Mouse (Mus musculus): Measurements from ENCODE around the gene Olfr1437.
"Not testable (repeated sequence)": the region's sequence is repeated elsewhere in the genome, so short reads cannot be mapped to it uniquely, and the experiment has no call there.

Gene Olfr1437

GRCm38 (mm10) chr19:12325001-12325400, at the start of gene Olfr1437:
Gene Olfr1437 (minus strand): TSS chr19:12325101.
- DNase-seq (ENCODE audit: low read depth) = no peak

GRCm38 (mm10) chr19:12374465-12375025, 49.6 kb upstream of the Olfr1437 start:
- DNase-seq (ENCODE audit: low read depth) = no peak

- DNase-seq (ENCODE audit: low read depth) = no peak
These were observed 48.1 kb upstream of the Olfr1437 start for GRCm38 (mm10) chr19:12373004-12373403.

GRCm38 (mm10) chr19:12335810-12336209, 10.9 kb upstream of the Olfr1437 start, which contains the start of gene Olfr1438-ps1:
Gene Olfr1438-ps1 (minus strand): TSS chr19:12335910.
- DNase-seq (ENCODE audit: low read depth) = no peak

- DNase-seq (ENCODE audit: low read depth) = not testable (repeated sequence)
These were observed 25.9 kb downstream of the Olfr1437 start, which contains the start of gene Olfr1436 for GRCm38 (mm10) chr19:12299030-12299429. Gene Olfr1436 (minus strand): TSS chr19:12299130.

GRCm38 (mm10) chr19:12292979-12293378, 31.9 kb downstream of the Olfr1437 start:
- no peak for DNase-seq (ENCODE audit: low read depth)

- no peak for DNase-seq (ENCODE audit: low read depth)
These were observed 45.3 kb downstream of the Olfr1437 start, which contains the start of gene Olfr1434 for GRCm38 (mm10) chr19:12279554-12279953. Gene Olfr1434 (plus strand): TSS chr19:12279854.

All from induced T-regulatory cell, adult 2 months (primary cell).